Mouse (Mus musculus) Patski (cell line): ENCODE measurements around the gene Gspt1. TPM values are rescaled to one million over a fixed set of nuclear protein-coding genes. Genes with fewer than 3 reads are reported as not detected.
"Not testable (repeated sequence)": the region's sequence is repeated elsewhere in the genome, so short reads cannot be mapped to it uniquely, and the experiment has no call there.

Experiments used
- ATAC-seq: fragments of 100-300 bp; one replicate; pipeline ENCODE4 v1.8.0; 2021
- CTCF ChIA-PET: fragments of 350-600 bp; sonication (Branson Sonifier 250); formaldehyde crosslinking; loops from one replicate; lab custom pipeline; 2022; ENCODE audit warnings: inconsistent platforms; lab: Charles Lee
- POLR2A ChIA-PET: fragments of 350-600 bp; sonication (Branson Sonifier 250); formaldehyde crosslinking; loops from one replicate; lab custom pipeline; 2022; ENCODE audit warnings: antibody characterized with exemption, inconsistent platforms; lab: Charles Lee
- DNase-seq: peaks from one replicate; pipeline ENCODE4 v3.0.0-alpha.2; 2011; ENCODE audit warnings: low read depth, low spot score
- H3K27me3 ChIP-seq: fragments of 371-371 bp; one replicate; pipeline ENCODE4 v1.5.1; 2021
- CTCF ChIP-seq: fragments of 100-300 bp; IDR thresholded peaks from one replicate; pipeline ENCODE4 v1.5.1; 2021
- in situ Hi-C: fragments of 300-500 bp; cut with MboI; formaldehyde crosslinking; loops from 3 replicates; pipeline ENCODE4 v1.11.1; 2018; ENCODE audit warnings: low pct_unique_long_range_greater_than_20kb, mixed read lengths
- polyA plus RNA-seq: library from polyadenylated mRNA; unstranded; gene quantifications from one replicate; pipeline ENCODE4 v1.2.3, GENCODE M21; 2021

Gene Gspt1
- 117 TPM for polyA plus RNA-seq

- POLR2A ChIA-PET = interaction anchor here (0.6 to 1.6 kb wide), 4 partner anchors 8 to 1802 kb away, joined by 3 to 4 read pairs (median 4); partner anchors contain the start of gene Snx29
- ATAC-seq (peak; percentile 88), DNase-seq (peak; percentile 94)
- in situ Hi-C loops = no loop called here
- no peaks in the 10 kb centered on the region for H3K27me3 ChIP-seq
- no peak for TF ChIP-seq CTCF
- CTCF ChIA-PET = interaction anchor here (1.0 to 1.2 kb wide), 2 partner anchors 29 to 30 kb away, joined by 3 read pairs; no protein-coding TSS in a partner anchor
Observed at GRCm38 (mm10) chr16:11253898-11254722, at the start of gene Gspt1. Gene Gspt1 (minus strand): TSS chr16:11254325.

DNA sequence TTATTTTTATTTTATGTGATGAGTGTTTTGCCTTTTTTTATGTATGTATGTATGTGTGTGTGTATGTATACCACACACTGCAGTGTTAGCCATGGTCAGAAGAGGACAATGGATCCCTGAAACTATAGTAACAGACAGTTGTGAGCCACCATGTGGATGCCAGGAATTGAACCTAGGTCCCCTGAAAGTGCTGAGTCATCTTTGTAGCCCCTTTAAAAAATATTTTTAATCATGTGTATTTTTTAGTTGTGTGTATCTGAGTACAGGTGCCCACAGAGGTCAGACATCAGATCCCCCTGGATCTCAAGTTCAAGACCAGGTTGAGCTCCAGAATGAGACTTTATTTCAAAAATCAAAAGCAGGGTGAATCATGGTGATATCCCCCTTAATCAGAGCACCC, 49.6 kb upstream of the Gspt1 start:
- in situ Hi-C loops = no loop called here

GRCm38 (mm10) chr16:11297700-11298099, 43.6 kb upstream of the Gspt1 start:
- in situ Hi-C loops = loop anchor here (10.0 to 25.0 kb wide), 2 partner anchors 263 to 410 kb away; no protein-coding TSS in a partner anchor
- not testable (repeated sequence) for DNase-seq, ATAC-seq, H3K27me3 ChIP-seq
- CTCF ChIA-PET = interaction anchor here (1.1 to 1.9 kb wide), 5 partner anchors 10 to 142 kb away, joined by 3 to 5 read pairs (median 3); no protein-coding TSS in a partner anchor
- TF ChIP-seq CTCF = peak; percentile 70
- POLR2A ChIA-PET = interaction anchor here (1.1 kb wide), 1 partner anchor 12 kb away, joined by 3 read pairs; no protein-coding TSS in a partner anchor

More for the DNA sequence above, 49.6 kb upstream of the Gspt1 start:
- ATAC-seq = no peak
- no peaks in the 10 kb centered on the region for H3K27me3 ChIP-seq
- ChIA-PET POLR2A (no interaction called here), CTCF (no interaction called here)
- no peak for DNase-seq
- no peak for TF ChIP-seq CTCF

DNA sequence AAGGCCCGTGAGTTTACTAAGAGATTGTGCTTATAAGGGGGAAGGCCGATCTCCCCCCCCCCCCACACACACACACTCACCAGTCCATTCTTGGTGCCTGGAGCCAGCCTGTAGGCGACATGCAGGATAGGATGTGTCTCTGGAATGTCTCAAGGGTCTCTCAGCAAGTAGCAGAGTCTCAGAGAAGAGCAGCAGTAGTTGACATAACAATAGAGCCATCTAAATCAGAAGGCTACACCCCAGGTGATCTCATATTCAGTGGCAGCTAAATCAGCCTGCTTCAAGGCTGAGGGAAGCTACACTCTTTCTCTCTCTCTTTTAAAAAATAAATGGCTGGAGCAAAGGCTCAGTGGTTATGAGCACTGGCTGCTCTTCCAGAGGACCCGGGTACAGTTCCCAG, 41.5 kb upstream of the Gspt1 start:
- ATAC-seq, POLR2A ChIA-PET, H3K27me3 ChIP-seq, DNase-seq: not testable (repeated sequence)
- in situ Hi-C loops = loop anchor here (10.0 to 25.0 kb wide), 2 partner anchors 261 to 408 kb away; no protein-coding TSS in a partner anchor
- CTCF ChIA-PET = interaction anchor here (1.9 kb wide), 1 partner anchor 127 kb away, joined by 5 read pairs; no protein-coding TSS in a partner anchor

DNA sequence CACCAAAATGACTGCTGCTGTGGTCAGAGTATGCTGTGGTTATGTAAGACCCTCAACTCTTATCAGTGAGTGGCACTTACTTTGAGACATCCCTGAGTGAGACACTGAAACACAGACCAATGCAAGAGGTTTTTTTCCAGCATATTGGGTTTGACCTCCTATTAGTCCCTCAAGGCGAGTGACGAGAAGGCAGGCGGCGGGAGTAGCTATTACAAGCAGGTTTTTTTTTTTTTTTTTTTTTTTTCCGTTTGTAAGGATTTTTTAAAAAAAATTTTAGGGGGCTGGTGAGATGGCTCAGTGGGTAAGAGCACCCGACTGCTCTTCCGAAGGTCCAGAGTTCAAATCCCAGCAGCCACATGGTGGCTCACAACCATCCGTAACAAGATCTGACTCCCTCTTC, 34.7 kb upstream of the Gspt1 start:
- H3K27me3 ChIP-seq, DNase-seq, CTCF ChIA-PET, ATAC-seq, POLR2A ChIA-PET: not testable (repeated sequence)
- in situ Hi-C loops = loop anchor here (25.0 kb wide), 1 partner anchor 402 kb away; no protein-coding TSS in a partner anchor

DNA sequence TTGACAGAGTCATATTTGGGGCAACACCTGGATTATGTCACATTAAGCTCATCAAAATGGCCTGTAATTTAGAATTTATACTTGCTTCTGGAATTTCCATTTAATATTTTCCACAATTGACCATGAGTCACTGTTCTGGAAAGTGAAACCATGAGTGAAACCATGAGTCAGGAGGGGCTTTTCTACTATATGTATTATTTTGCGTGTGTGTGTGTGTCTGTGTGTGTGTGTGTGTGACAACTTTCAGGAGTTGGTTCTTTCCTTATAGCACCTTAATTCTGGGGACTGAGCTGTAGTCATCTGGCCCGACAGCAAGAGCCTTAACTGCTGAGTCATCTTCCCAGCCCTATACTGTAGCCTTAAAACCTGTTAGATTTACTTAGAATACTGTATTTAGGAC, 31.8 kb upstream of the Gspt1 start:
- in situ Hi-C loops = loop anchor here (25.0 kb wide), 1 partner anchor 399 kb away; no protein-coding TSS in a partner anchor
- TF ChIP-seq CTCF = no peak
- ATAC-seq (no peak), DNase-seq (peak; percentile 13)
- CTCF ChIA-PET = interaction anchor here (1.0 kb wide), 1 partner anchor 29 kb away, joined by 3 read pairs; no protein-coding TSS in a partner anchor
- POLR2A ChIA-PET = interaction anchor here (0.7 to 1.0 kb wide), 2 partner anchors 11 to 22 kb away, joined by 3 read pairs; no protein-coding TSS in a partner anchor
- no peaks in the 10 kb centered on the region for H3K27me3 ChIP-seq

- ATAC-seq (no peak), DNase-seq (no peak)
- ChIA-PET CTCF (interaction anchor here (0.9 to 1.5 kb wide), 2 partner anchors 12 to 30 kb away, joined by 3 read pairs; partner anchors contain the start of gene Gspt1), POLR2A (interaction anchor here (1.0 kb wide), 1 partner anchor 12 kb away, joined by 3 read pairs; no protein-coding TSS in a partner anchor)
- TF ChIP-seq CTCF = no peak
- H3K27me3 ChIP-seq = no peaks in the 10 kb centered on the region
- in situ Hi-C loops = loop anchor here (25.0 kb wide), 1 partner anchor 398 kb away; no protein-coding TSS in a partner anchor
Observed at GRCm38 (mm10) chr16:11284881-11285280, 30.8 kb upstream of the Gspt1 start.

DNA sequence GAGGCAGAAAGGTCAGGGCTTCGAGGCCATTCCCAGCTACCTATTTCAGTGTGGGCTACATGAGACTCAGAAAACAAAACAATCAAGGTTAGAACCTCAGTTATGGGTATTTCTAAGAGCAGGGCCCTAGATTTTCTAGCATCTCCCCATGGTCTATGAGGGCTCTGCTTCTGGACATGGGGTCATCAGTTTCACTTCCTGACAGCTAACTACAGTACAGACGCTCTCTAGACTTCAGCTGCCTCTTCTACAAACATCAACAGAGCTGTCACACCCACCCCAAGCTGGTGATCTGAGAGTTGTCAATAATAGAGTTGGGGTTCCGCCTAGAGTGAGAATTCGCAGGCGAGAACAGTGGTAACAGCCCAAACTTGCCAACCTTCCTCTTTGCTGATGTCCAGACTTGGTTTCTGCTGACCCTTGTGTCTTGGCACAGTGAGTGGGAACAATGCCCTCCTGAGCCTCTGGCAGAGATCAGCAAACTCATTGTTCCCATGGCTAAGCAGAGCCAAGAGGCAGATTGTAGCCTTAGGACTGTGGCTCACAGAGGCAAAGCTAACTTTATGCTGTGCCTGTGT, 28.6 kb upstream of the Gspt1 start:
- POLR2A ChIA-PET = no interaction called here
- in situ Hi-C loops = loop anchor here (25.0 kb wide), 1 partner anchor 395 kb away; no protein-coding TSS in a partner anchor
- no peak for TF ChIP-seq CTCF
- no peak for ATAC-seq
- CTCF ChIA-PET = no interaction called here
- DNase-seq = no peak
- H3K27me3 ChIP-seq = no peaks in the 10 kb centered on the region

- ATAC-seq (no peak), DNase-seq (no peak)
- in situ Hi-C loops = loop anchor here (25.0 kb wide), 1 partner anchor 391 kb away; no protein-coding TSS in a partner anchor
- POLR2A ChIA-PET = interaction anchor here (0.7 kb wide), 1 partner anchor 1640 kb away, joined by 5 read pairs; no protein-coding TSS in a partner anchor
- no peak for TF ChIP-seq CTCF
- H3K27me3 ChIP-seq = no peaks in the 10 kb centered on the region
- CTCF ChIA-PET = no interaction called here
Observed at GRCm38 (mm10) chr16:11278778-11279177, 24.7 kb upstream of the Gspt1 start.

- no peak for TF ChIP-seq CTCF
- no peak for DNase-seq
- no peaks in the 10 kb centered on the region for H3K27me3 ChIP-seq
- no peak for ATAC-seq
- ChIA-PET POLR2A (interaction anchor here (0.7 kb wide), 1 partner anchor 364 kb away, joined by 3 read pairs; no protein-coding TSS in a partner anchor), CTCF (no interaction called here)
- in situ Hi-C loops = loop anchor here (25.0 kb wide), 1 partner anchor 390 kb away; no protein-coding TSS in a partner anchor
Observed at GRCm38 (mm10) chr16:11276888-11277287, 22.8 kb upstream of the Gspt1 start.
